Mouse (Mus musculus) inflammation-experienced regulatory T-cells, adult 6 months (primary cell): Measurements from ENCODE around the gene Slamf6. TPM values are rescaled to one million over a fixed set of nuclear protein-coding genes. Genes with fewer than 3 reads are reported as not detected.

Experiments used
- ATAC-seq: one replicate; pipeline ENCODE4 v1.8.0; 2017
- polyA plus RNA-seq, 3 experiments: library from polyadenylated mRNA; unstranded; fragments of 100-300 nt; shearing (Covaris generic); gene quantifications; one replicate each; pipeline ENCODE4 v1.2.1; 2017

Gene Slamf6
- polyA plus RNA-seq, 3 experiments from 2014 or later, result 306 to 408 (median 373) TPM

GRCm38 (mm10) chr1:171994918-171995715, 77.8 kb downstream of the Slamf6 start:
- ATAC-seq, result peak; percentile 35

GRCm38 (mm10) chr1:171996701-171997100, 79.4 kb downstream of the Slamf6 start:
- ATAC-seq, result no peak

- ATAC-seq, result no peak
Observed at GRCm38 (mm10) chr1:171998820-171999597, 81.7 kb downstream of the Slamf6 start.

- ATAC-seq, result peak; percentile 97
Observed at GRCm38 (mm10) chr1:172000641-172001040, 83.3 kb downstream of the Slamf6 start.

- ATAC-seq, result no peak
Observed at GRCm38 (mm10) chr1:172001665-172002064, 84.3 kb downstream of the Slamf6 start.

Other genes starting within 250 kb of the Slamf6 start
- 1,000 to 10,000 TPM in 1 of 3 experiments, 100 to 1,000 TPM in 2; 432 to 1,060 (median 516) TPM for gene Cd48, start 235.5 kb upstream of the Slamf6 start, polyA plus RNA-seq
- gene Slamf1, start 150.4 kb upstream of the Slamf6 start, polyA plus RNA-seq, result 10 to 100 TPM; 66.4 to 89.8 (median 82.8) TPM
- gene Cd84, start 77.8 kb upstream of the Slamf6 start, polyA plus RNA-seq, result 100 to 1,000 TPM; 219 to 268 (median 234) TPM
- gene Gm10521, start 21.9 kb upstream of the Slamf6 start, polyA plus RNA-seq, result 1 to 10 TPM; 1.4 to 2.7 (median 2.5) TPM
- under 1 TPM; 0.57 to 0.66 (median 0.64) TPM for gene Vangl2, start 110.9 kb downstream of the Slamf6 start, polyA plus RNA-seq
- gene Nhlh1, start 140.1 kb downstream of the Slamf6 start, polyA plus RNA-seq, result not detected
- gene Copa, start 165.0 kb downstream of the Slamf6 start, polyA plus RNA-seq, result 100 to 1,000 TPM in 1 of 3 experiments, 10 to 100 TPM in 2; 94.5 to 111 (median 98.0) TPM
- 100 to 1,000 TPM in 2 of 3 experiments, 10 to 100 TPM in 1; 97.1 to 147 (median 109) TPM for gene Ncstn, start 165.3 kb downstream of the Slamf6 start, polyA plus RNA-seq
- gene Pex19, start 209.2 kb downstream of the Slamf6 start, polyA plus RNA-seq, result 10 to 100 TPM; 61.2 to 81.8 (median 78.3) TPM
- 10 to 100 TPM; 46.7 to 99.2 (median 78.4) TPM for gene Dcaf8, start 230.6 kb downstream of the Slamf6 start, polyA plus RNA-seq